Mouse (Mus musculus) WW6 (cell line): Measurements from ENCODE around the gene Gdi1.
A peak's percentile ranks its signal among the peaks of the same experiment; 100 is the strongest.

Source experiments
- DNase-seq: peaks from one replicate; pipeline ENCODE4 v3.0.0-alpha.2; 2013; ENCODE audit warnings: low read depth, low spot score

Gene Gdi1

DNA sequence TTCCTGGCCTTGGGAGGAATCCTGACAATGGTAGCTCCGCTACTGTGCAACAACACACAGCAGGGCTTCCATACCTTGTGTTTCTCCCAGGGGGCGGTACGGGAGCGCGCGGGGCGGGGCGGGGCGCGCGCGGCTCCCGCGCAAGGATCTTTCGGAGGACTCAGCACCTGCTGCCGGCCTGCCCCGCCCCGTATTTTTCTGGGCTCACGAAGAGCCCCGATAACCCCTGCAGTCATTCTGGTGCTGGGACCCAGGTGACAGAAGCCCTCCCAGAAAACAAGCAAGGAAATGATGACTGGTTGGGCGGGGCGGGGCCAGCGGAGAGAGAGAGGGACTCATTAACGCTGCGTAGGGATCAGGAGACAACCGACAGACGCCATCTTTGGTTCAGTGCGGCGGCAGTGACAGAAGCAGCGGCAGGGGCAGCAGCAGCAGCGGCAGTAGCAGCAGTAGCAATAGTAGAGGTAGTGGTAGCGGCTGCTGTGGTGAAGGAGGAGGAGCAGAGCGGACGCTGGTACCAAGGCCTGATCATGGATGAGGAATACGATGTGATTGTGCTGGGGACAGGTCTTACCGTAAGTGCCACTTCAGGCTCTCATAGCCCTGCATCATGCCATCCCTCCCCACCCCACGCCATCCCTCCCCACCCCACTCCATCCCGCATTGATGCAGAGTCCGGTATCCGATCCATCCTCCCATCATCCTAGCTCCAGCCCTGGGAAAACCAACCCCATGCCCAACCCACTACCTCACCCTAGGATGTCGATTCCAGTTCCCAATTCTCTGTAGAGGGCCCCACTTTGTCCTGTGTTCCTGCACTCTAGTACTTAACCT, at the start of gene Gdi1:
TSS of gene Gdi1 (plus strand) at position 132 of the 834 bp plus-strand sequence.
- peak; percentile 62 for DNase-seq

DNA sequence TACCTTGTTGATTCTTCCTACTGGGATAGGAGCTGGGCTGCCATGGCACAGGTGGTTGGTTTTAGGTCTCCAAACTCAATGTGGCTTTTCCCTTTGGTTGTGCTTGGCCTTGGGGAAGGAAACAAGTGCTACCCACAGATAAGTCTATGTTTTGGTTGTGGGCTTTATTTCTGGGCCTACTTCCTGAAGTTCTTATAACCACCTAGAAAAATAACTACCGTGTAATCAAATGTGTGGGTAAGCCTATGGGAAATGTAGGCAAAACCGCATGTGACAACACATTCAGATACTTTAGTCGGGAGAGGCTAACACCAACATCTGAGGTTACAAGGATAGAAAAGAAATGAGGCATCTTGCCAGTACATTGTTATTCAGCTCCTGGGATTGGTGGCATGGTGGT, 47.1 kb upstream of the Gdi1 start:
- DNase-seq: no peak

DNA sequence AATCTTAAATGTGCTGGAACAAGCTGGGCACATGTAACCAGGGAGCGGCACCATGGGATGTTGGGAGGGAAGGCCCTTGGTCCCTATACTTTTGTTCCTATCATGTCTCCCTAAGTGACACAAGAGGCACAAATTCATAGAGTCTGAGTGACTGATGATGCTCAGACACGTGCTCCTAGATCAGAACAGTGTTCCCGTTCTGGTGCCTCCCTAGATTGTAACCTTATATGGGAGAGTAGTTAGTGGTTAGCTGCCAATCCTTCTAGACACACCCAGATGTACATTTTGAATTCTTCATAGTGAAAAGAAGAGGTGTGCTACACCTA, 35.1 kb upstream of the Gdi1 start:
- DNase-seq: no peak

DNA sequence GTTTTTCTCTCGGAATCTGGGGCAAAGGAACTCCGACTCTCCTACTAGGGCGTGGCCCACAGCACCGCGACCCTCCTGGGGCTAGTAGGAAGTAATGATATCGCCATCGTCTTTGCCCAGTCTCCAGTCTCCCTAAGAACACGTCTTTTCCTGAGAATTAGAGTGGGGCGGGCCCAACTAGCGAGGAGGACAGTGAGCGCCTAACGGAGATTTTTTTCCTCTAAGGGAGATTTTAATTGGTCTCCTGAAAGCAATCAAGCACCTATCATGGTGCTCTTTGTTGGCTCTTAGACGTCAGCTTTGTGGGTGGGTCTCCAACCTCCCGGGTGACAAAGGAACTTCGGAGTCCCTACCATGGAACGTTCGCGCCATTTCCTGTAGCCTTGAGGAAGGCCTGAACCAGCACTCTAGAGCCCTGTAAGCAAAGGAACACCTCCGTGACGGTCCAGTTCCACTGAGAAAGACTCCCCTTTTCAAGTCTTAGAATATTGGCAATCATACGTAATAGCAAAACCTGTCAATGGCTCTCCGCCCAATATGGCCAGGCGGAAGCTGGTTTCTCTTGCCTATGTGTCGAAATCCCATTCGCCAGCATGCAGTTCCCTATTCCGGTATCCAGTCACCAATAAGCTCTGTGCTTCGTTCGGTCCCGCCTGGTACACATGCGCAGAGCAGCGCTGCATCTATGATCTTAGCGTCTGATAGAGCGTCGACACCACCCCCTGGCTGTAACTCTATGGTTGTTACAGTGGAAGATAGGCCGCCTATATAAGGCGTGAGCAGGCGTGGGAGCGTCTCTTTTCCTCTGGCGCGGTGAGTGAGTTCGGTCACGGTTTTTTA, 34.5 kb upstream of the Gdi1 start, which contains the start of gene Rpl10:
TSS of gene Rpl10 (plus strand) at position 751 of the 840 bp plus-strand sequence.
- DNase-seq: no peak

DNA sequence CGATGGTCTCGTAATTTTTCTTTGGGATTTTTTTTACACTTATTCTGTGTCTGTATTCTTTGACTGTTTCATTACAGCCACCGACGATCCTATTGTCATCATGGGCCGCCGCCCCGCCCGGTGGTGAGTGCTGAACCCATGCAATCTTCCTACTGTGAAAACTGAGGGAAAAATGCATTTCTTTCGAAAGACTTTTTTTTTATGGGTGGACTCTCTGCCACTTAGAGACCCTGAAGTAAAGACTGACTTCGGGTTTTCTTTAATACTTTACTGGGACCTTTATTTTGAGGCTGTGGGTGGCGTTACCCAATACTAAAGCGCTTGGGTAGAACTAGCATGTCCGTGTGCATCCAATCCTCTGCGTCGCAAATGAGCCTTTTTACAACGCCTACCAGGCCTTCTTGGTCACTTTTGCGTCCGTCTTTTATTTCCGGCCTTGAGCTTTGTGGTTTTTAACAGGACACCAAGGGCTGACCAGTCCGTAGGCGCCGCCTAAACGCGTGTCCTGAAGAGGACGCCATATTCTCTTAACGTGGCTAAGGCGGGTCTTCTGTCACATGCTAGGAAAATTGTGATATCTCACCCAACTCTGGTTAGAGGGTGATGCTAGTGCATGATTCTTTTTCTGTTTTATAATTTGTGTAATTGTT, 33.8 kb upstream of the Gdi1 start:
- DNase-seq: no peak

DNA sequence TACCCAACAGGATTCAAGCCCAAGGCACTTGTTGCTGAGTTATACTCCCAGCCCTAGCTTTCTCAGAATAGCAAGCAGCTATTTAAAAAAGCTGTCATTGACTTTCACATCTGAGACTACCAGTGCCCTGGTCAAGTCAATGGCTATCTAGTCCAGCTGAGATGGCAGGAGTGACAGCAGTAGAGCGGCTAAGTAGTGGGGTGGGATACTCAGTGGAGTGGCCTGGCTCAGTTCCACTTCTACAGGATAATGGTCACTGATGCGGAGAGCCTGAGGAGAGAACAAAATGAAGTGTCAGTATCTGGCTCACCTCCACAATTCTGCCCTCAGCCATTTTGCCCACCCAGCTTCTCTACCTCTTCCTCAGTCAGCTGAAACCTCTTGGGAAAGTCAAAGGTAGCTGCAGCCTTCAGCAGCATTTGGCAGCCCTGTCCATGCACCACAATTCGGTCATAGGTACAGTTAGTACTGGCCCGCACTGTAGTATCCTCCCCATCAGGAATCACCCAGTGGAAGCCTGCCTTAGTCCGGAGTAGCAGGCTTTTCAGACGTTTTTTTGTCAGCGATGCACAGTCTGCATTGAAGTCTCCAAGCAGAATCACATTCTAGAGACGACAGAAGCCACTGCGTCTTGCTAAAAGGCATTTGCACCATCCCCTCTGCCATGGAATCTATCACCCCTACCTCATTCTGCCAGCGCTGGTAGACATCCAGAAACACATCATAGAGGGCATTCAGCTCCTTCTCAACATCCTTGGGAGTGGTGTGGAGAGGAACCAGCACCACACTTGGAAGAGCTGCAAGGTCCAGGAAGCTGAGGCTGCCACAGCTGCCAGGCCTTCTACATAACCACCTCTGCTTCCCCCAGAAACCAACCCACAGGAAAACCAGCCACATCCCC, 31.1 kb upstream of the Gdi1 start:
- DNase-seq: no peak

DNA sequence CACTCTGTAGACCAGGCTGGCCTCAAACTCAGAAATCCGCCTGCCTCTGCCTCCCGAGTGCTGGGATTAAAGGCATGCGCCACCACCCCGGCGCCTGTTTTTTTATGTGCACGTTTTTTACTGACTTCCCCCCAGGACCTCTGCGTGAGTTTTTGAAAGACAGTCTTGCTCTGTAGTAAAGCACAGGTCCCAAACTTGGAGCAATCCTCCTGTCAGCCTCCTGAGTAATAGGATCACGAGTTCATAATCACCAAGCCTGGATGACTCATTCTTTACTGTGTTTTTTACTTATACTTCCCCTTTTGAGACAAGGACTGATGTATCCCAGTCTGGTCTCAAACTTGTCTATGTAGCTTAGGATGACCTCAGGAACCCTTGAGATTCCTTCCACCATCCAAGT, 26.9 kb upstream of the Gdi1 start:
- DNase-seq: no peak

DNA sequence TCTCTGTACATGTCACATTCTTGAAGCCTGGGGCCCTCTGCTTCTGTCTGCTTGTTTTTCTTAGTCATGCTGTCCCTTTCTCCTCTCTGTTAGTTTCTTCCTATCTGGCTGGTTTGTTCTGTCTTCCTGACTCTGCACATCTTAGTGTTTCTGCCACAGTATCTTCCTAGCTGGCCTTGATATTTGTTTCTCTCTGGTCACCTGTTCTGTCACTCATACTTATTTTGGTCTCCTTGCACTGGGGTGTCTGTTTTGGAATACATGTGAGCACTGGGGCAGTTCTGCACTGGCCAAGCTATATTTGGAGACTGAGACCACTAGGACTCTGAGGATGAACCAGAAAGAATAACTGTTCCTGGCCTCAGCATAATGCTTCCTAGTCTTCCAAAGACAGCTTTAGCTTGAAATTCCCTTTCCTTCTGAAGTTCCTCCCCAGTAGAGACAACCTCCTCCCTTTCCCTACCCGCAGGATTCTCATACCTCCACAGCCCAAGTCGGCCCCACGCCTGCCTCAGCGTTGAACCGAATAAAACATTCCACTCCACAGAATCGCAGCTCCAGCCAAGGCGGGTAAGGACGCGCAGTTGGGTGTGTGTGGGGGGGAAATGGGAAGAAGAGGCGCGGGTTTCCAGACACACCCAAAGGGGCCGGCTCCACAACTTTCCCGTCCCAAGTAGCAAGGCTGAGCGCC, 23.6 kb upstream of the Gdi1 start:
- no peak for DNase-seq

DNA sequence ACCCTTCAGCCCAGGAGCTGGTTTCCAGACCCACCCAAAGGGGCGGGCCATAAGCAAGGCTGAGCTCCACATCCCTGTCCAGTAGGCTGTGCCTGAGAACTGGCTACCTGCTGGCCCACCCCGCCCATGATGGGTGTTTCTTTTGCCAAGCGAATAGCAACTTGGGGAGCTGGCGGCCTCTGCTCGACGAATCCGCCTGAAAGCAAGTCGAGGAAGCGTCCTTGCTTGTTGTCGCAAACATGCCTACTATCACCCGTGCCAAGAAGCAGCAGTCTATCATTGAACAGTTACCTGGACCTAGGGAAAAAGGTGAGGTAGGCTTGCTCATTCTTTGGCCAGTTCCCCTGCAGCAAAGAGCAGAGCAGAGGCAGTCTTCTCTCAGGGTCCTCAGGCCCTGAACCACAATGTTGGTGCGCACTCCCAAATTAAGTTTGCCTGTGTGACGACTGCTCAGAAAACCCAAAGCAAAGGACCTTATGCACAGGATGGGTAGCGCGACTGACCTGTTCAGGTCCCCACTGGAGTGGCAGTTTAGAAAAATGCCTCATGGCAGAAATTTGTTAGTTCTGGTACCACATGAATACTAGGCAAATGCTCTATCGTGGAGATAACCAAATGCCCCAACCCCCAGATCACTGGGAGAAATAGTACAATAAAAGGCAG, 22.9 kb upstream of the Gdi1 start, which contains the start of the genes Taz and Dnase1l1:
TSS of gene Taz (plus strand) at position 181 of the 663 bp plus-strand sequence.
TSS of gene Dnase1l1 (minus strand) at position 606 of the 663 bp plus-strand sequence.
- DNase-seq: no peak

DNA sequence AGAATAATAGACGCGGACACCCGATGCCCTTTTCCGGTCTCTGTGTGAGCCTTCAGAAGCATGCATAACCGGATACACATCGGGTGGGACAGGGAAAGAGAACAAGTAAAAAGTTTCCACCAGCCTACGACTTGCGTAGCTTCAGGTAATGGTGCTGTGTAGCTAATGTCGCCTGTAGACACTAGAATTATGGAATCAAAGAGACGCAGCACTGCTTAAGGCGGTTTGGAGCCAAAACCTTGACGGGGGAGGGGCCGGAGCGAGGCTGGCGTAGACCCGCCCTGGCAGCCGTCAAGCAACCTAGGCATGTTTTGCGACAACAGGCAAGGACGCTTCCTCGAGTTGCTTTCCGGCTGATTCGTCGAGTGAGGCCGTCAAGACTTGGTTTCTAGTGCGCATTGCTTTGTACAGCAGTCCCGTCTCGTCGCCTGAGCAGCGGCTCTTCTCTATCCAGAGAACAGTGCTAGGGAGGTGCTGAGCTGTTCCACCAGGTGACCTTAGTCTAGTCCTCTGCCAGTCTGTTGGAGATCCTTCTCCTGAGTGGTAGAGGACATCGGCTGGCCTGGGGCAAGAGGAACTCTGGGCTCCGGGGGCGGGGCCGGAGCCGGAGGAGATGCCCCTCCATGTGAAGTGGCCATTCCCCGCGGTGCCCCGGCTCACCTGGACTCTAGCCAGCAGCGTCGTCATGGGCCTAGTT, 22.3 kb upstream of the Gdi1 start:
- DNase-seq: no peak

DNA sequence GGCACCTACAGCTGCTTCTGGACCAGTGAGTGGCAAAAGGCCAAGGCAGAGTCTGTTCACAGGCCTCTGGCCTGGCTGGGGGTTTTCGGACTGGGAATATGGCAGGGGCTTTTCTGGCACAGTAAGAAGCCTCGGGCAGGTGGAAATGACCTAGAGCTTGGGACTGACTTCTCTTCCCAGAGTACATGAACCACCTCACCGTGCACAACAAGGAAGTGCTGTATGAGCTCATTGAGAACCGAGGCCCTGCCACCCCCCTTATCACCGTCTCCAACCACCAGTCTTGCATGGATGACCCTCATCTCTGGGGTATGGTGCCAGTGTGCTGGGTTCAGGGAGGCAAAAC, 21.7 kb upstream of the Gdi1 start:
- DNase-seq: no peak

DNA sequence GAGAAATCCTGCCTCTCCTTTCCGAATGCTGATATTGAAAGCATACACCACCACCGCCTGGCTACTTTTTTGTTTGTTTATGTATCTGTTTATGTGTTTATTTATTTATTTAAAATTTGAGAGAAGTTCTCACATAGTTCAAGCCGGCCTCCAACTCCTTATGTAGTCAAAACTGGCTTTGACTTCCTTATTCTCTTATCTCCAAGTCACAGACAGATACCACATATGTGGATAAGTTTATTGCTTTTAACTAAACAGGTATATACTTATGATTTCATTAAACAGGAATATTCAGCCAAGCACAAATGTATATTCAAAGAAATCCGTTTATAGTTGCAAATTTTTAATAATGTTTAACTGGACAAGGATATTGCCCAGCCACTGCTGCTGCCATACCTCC, 11.4 kb upstream of the Gdi1 start:
- DNase-seq: no peak

DNA sequence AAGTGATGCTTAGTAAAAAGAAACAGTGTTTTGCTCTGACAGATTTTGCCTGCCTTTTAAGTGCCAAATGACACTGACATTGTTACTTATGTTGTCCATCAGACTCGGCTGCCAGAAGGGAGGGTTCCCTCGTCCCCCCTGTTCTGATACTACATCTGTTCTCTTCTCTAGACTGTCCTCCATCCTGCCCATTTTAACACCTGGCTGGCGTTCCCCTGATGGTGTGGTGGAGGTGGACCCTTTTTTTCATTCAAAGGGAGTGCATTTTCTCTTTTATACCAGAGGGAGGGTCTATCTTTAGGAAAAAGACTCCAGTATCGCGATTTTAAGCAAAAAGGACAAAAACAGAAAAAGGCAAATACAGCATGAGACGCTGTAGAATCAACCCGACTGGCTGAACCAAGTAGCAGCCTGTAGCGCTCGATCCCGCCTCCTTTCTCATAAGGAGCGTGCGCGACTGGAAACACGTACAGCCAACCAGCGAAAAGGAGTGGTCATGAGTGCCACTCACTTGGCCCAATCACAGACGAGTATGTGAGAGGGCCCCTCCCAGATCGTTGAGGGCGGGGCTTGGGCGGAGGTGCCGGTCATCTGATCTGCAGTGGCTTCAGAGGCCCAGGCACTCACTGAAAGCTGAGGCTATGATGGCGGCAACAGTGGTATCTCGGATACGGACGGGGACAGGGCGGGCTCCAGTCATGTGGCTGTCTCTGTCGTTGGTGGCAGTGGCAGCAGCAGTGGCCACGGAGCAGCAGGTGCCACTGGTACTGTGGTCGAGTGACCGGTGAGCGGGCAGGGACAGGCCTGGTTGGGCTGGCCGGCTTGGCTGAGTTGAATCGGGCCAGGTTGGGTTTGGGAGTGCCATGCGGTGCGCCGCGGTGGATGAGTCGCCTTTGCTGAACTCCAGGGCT, 8.0 kb upstream of the Gdi1 start, which contains the start of gene Atp6ap1:
TSS of gene Atp6ap1 (plus strand) at position 560 of the 911 bp plus-strand sequence.
- DNase-seq: peak; percentile 70

DNA sequence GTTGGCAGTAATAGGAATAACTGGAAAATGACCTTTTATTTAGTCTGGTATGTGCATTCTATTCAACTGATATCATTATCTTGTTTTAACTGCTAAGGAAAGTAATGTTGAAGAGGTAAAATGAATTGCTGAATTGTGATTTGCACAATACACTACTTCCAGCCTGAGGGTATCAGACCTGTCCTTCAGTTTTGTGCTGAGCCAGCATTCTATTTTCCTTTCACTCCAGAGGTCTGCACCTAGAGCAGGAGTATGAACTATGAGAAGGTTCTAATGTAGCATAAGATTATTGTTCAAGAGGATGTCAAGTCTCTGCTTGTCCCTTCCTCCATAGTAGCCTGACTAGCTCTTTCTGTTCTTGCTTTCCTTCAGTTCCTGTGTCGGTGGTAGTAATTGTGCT, 6.5 kb upstream of the Gdi1 start:
- DNase-seq: no peak

DNA sequence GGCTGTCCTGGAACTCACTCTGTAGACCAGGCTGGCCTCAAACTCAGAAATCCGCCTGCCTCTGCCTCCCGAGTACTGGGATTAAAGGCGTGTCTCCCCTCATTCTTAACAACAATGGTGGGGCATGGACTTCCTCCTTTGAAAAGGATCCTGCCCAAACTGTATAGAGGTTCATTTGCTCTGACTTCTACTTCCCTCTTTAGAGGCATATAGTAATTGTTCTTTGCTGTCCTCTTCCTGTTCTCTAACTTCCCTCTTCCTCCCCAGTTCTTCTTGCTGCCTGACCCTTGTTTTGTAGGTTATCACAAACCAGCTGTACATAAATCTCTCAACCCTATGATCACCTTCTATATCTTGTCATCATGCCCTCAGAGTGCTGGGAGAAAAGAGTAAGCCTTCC, 5.1 kb upstream of the Gdi1 start:
- DNase-seq: no peak

DNA sequence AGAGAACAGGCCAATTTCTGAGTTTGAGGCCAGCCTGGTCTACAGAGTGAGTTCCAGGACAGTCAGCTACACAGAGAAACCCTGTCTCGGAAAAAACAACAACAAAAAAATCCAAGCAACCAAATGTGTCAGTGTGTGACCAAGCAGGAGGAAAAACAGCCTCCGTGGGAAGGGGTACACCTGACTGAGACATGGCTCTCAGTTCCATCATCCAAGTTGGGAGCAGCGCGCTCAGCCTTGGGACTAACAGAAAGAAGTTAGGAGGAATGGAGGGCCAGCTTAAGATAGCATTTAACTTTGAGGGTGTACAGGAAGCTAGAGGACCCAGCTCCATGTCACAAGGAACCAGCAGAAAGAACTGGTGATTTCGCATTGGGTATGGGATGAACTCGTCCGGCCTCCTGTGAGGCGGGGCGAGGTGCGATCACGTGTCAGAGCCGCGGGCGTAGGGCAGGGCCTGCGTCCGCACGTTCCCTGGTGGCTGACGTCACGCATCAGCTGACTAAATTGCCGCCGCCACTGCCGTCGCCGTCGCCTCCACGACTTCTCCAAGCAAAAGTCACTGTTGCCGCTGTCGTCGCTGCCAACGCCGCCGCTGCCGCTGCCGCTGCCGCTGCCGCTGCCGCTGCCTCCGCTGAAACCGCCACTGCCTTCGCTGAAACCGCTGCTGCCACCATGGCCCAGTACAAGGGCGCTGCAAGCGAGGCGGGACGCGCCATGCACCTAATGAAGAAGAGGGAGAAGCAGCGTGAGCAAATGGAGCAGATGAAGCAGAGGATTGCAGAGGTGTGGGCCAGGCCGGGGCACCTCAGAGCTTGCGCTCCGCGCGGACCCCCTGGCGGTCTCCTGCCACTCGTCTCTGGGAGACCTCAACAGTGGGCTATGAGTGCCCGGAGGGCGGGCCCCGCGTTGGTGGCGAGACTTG, 8.0 kb downstream of the Gdi1 start, which contains the start of gene Fam50a:
TSS of gene Fam50a (plus strand) at position 494 of the 925 bp plus-strand sequence.
- peak; percentile 56 for DNase-seq

DNA sequence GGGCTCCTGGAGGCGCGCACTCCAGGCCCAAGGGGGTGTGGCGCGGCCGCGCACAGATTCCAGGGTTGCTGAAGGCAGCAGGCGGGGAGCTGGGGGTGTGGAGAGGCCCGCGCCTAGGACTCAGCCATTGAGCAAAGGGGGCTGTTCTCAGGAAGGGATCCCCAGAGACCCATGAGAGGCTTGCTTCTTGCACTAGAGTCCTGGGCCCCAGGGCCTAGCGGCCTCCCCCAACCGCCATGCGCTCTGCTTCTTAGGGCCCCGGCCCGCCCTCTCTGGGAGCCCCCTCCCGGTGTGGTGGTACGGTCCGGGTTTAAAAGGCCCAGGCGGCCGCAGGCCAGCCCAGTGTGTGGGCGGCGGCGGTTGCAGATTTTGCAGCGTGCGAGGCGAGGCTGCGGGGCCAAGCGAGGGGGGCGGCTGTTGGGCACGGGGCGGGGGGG, 23.9 kb downstream of the Gdi1 start, which contains the start of gene Plxna3:
TSS of gene Plxna3 (plus strand) at position 342 of the 437 bp plus-strand sequence.
- DNase-seq: peak; percentile 36
